Mouse (Mus musculus) liver, embryonic 12.5 days (tissue): ENCODE data around the gene Maea. TPM values are rescaled to one million over a fixed set of nuclear protein-coding genes. Genes with fewer than 3 reads are reported as not detected.

ENCODE experiments used
- ATAC-seq: fragments of 200-750 bp; cut with Nextera tagmentation; 2 replicates; pipeline ENCODE4 v1.8.0; 2017; ENCODE audit warnings: moderate number of reproducible peaks, mild to moderate bottlenecking, moderate library complexity
- H3K27ac ChIP-seq: fragments of 300-500 bp; sonication (generic); 2 replicates; pipeline ENCODE4 v1.5.1; 2016; ENCODE audit warnings: mild to moderate bottlenecking
- H3K27me3 ChIP-seq: fragments of 300-500 bp; sonication (generic); replicated peaks from 2 replicates; pipeline ENCODE4 v1.6.1; 2016; ENCODE audit warnings: mild to moderate bottlenecking, moderate library complexity
- H3K36me3 ChIP-seq: fragments of 300-500 bp; sonication (generic); 2 replicates; pipeline ENCODE4 v1.6.1; 2016; ENCODE audit warnings: mild to moderate bottlenecking, moderate library complexity
- H3K4me1 ChIP-seq: fragments of 300-500 bp; sonication (generic); 2 replicates; pipeline ENCODE4 v1.6.1; 2016
- H3K4me2 ChIP-seq: fragments of 300-500 bp; sonication (generic); 2 replicates; pipeline ENCODE4 v1.6.1; 2016; ENCODE audit warnings: mild to moderate bottlenecking, moderate library complexity
- H3K4me3 ChIP-seq: fragments of 300-500 bp; sonication (generic); 2 replicates; pipeline ENCODE4 v1.5.1; 2016; ENCODE audit warnings: mild to moderate bottlenecking, moderate library complexity
- H3K9ac ChIP-seq: fragments of 300-500 bp; sonication (generic); 2 replicates; pipeline ENCODE4 v1.6.1; 2016; ENCODE audit warnings: mild to moderate bottlenecking, moderate library complexity
- H3K9me3 ChIP-seq: fragments of 300-500 bp; sonication (generic); replicated peaks from 2 replicates; pipeline ENCODE4 v1.6.1; 2016; ENCODE audit warnings: mild to moderate bottlenecking, moderate library complexity
- WGBS: fragments of 180-500 bp; shearing (Covaris S2); methylation state at CpG from one replicate; pipeline ENCODE4 v1.1.7; 2016; ENCODE audit not compliant: insufficient replicate concordance; 5-methylcytosine and 5-hydroxymethylcytosine counted together
- polyA plus RNA-seq: library from polyadenylated mRNA; unstranded; fragments of >200 nt; fragmentation: Nextera tagmentation; extraction: Ambion mirVana; gene quantifications from 2 replicates; pipeline ENCODE4 v1.2.1, GENCODE M21; 2016

Gene Maea
- polyA plus RNA-seq, 1 experiment from 2014 or later, result 67.7 TPM

- Histone ChIP-seq H3K9ac (no peak overlapping the region), H3K27ac (no peak overlapping the region), H3K4me3 (no peak overlapping the region), H3K27me3 (no peaks in the 10 kb centered on the region; the same call in 1 of the 2 replicates), H3K4me2 (no peak overlapping the region), H3K9me3 (no peaks in the 10 kb centered on the region), H3K4me1 (no peaks in the 10 kb centered on the region), H3K36me3 (0 out of 2 replicates have a peak, but pooled peaks cover 3% of the 10 kb centered on the region)
- ATAC-seq, result no peak
- 59% methylated on average over 12 of the region's 12 CpGs for WGBS
Observed at GRCm38 (mm10) chr5:33400819-33401218, 65.5 kb downstream of the Maea start.

- no peak overlapping the region for H3K4me2 ChIP-seq
- WGBS, result 43% methylated on average over 3 of the region's 3 CpGs
- H3K4me1 ChIP-seq, result no peaks in the 10 kb centered on the region
- H3K36me3 ChIP-seq, result no peaks in the 10 kb centered on the region
- peaks cover 6% of the 10 kb centered on the region for H3K27me3 ChIP-seq
- H3K27ac ChIP-seq, result no peak overlapping the region
- H3K4me3 ChIP-seq, result no peak overlapping the region
- ATAC-seq, result no peak
- H3K9ac ChIP-seq, result no peak overlapping the region
- no peaks in the 10 kb centered on the region for H3K9me3 ChIP-seq
Observed at GRCm38 (mm10) chr5:33420313-33420712, 85.0 kb downstream of the Maea start.

Other genes starting within 250 kb of the Maea start
- not detected in 2 replicates for gene Slc5a1, start 231.3 kb upstream of the Maea start, polyA plus RNA-seq
- gene Spon2, start 117.1 kb upstream of the Maea start, polyA plus RNA-seq, result 4.8 and 5.4 TPM in 2 replicates
- 279 and 296 TPM in 2 replicates for gene Ctbp1, start 60.5 kb upstream of the Maea start, polyA plus RNA-seq
- 3.5 and 3.6 TPM in 2 replicates for gene Uvssa, start 43.0 kb downstream of the Maea start, polyA plus RNA-seq
- not detected in 2 replicates for gene Nkx1-1, start 98.5 kb downstream of the Maea start, polyA plus RNA-seq